Mouse (Mus musculus) cortical plate, adult 2 months (tissue): ENCODE data around the gene Ppp2r5c.

Experiments used
- CTCF ChIP-seq: fragments of 200-500 bp; IDR thresholded peaks from 2 replicates; pipeline ENCODE4 v1.5.1; 2011; ENCODE audit warnings: mild to moderate bottlenecking, control low read depth, low read length; ENCODE audit not compliant: insufficient read depth; ENCODE audit errors: extremely low read depth
- POLR2A ChIP-seq: fragments of 200-500 bp; IDR thresholded peaks from 2 replicates; pipeline ENCODE4 v1.6.1; 2011; ENCODE audit warnings: mild to moderate bottlenecking, low read length, control low read depth; ENCODE audit not compliant: insufficient read depth; ENCODE audit errors: extremely low read depth

DNA sequence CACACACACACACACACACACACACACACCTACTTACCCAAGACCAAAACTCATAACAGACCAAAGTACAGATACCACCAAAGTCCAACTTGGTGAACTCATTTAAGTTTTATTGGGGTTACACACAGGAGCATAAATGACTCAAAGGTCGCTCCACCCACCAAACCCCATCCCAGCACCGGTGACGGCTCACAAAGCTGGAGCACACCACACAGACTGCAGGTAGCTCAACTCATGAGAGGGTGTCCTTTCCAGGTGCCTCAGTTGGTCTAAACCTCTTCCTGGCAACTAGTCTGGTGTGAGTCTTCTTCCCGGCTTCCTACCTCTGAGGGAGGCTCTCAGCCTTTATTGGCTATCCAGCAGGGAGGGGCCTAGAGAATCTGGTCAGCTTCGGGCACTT, 2.4 kb upstream of the Ppp2r5c start:
- TF ChIP-seq POLR2A (no peak), CTCF (no peak)
